Mouse (Mus musculus): Measurements from ENCODE around the gene Me1. TPM values are rescaled to one million over a fixed set of nuclear protein-coding genes. Genes with fewer than 3 reads are reported as not detected.
A peak's percentile ranks its signal among the peaks of the same experiment; 100 is the strongest.

The Me1 gene
- polyA plus RNA-seq, 1 experiment, result 33.6 TPM

GRCm38 (mm10) chr9:86707431-86707830 is 11.7 kb upstream of the Me1 start:
- no peaks in the 10 kb centered on the region for H3K27me3 ChIP-seq (ENCODE audit: control insufficient read depth, insufficient read depth, insufficient read length)
- H3K4me2 ChIP-seq (ENCODE audit: low read depth), result no peak overlapping the region
- H3ac ChIP-seq (ENCODE audit: control insufficient read depth, insufficient read length), result no peak overlapping the region
- TF ChIP-seq MYOD1 (IDR thresholded peaks at IDR 0.05; ENCODE audit: control insufficient read depth in 1 of 3, insufficient read length in 2 of 3, low read depth in 2 of 3) (no peak), USF1 (IDR thresholded peaks at IDR 0.05; ENCODE audit: low read depth) (no peak), MAX (IDR thresholded peaks at IDR 0.05; ENCODE audit: low read depth) (no peak), REST (IDR thresholded peaks at IDR 0.05; ENCODE audit: insufficient read depth, insufficient read length) (no peak), TCF3 (IDR thresholded peaks at IDR 0.05; ENCODE audit: insufficient read length, low read depth) (no peak), TCF12 (IDR thresholded peaks at IDR 0.05; ENCODE audit: insufficient read depth, poor library complexity, severe bottlenecking) (no peak), CEBPB (IDR thresholded peaks at IDR 0.05; ENCODE audit: insufficient read depth, poor library complexity, severe bottlenecking) (no peak), POLR2A (IDR thresholded peaks at IDR 0.05; ENCODE audit: insufficient read length, low read depth) (no peak), SRF (IDR thresholded peaks at IDR 0.05; ENCODE audit: control insufficient read depth, insufficient read length, low read depth) (no peak), MYOG (IDR thresholded peaks at IDR 0.05; ENCODE audit: control insufficient read depth in 1 of 3, insufficient read depth in 1 of 3, insufficient read length in 2 of 3, low read depth in 2 of 3) (no peak), E2F4 (IDR thresholded peaks at IDR 0.05; ENCODE audit: insufficient read depth) (no peak)
- no peaks in the 10 kb centered on the region for H3K79me2 ChIP-seq (ENCODE audit: control insufficient read depth, insufficient read depth)
- H3K36me3 ChIP-seq (ENCODE audit: control insufficient read depth, insufficient read depth), result no peaks in the 10 kb centered on the region
- no peak overlapping the region for H3K4me3 ChIP-seq

DNA sequence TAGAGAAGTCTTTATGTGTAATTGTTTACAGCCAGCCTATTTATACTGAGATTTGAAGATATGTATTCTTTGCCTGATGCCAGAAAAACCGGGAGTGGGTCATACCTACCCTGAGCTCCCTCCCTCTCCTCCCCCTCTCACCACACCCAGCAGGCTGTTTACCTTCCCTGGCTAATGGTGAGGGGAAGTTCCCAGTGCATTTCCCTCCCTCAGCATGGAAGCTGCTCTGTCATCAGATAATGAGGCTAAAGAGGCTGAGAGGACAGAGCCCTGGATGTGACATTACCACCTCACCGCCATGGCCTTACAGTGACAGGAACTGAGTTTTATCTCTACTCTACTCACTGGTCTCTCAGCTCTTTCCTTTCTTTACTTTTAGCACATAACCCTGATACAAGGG is 6.1 kb upstream of the Me1 start:
- Histone ChIP-seq H3K4me3 (no peak overlapping the region), H3K4me2 (ENCODE audit: low read depth) (no peak overlapping the region), H3K27me3 (ENCODE audit: control insufficient read depth, insufficient read depth, insufficient read length) (no peaks in the 10 kb centered on the region), H3ac (ENCODE audit: control insufficient read depth, insufficient read length) (no peak overlapping the region), H3K79me2 (ENCODE audit: control insufficient read depth, insufficient read depth) (no peaks in the 10 kb centered on the region), H3K36me3 (ENCODE audit: control insufficient read depth, insufficient read depth) (no peaks in the 10 kb centered on the region)
- TF ChIP-seq POLR2A (IDR thresholded peaks at IDR 0.05; ENCODE audit: insufficient read length, low read depth) (no peak), MYOG (IDR thresholded peaks at IDR 0.05; ENCODE audit: control insufficient read depth in 1 of 3, insufficient read depth in 1 of 3, insufficient read length in 2 of 3, low read depth in 2 of 3) (no peak), MAX (IDR thresholded peaks at IDR 0.05; ENCODE audit: low read depth) (no peak), TCF12 (IDR thresholded peaks at IDR 0.05; ENCODE audit: insufficient read depth, poor library complexity, severe bottlenecking) (no peak), POLR2AphosphoS2 (IDR thresholded peaks at IDR 0.05; ENCODE audit: insufficient read length, low read depth) (no peak), CEBPB (IDR thresholded peaks at IDR 0.05; ENCODE audit: insufficient read depth, poor library complexity, severe bottlenecking) (no peak), TCF3 (IDR thresholded peaks at IDR 0.05; ENCODE audit: insufficient read length, low read depth) (no peak), REST (IDR thresholded peaks at IDR 0.05; ENCODE audit: insufficient read depth, insufficient read length) (no peak), USF1 (IDR thresholded peaks at IDR 0.05; ENCODE audit: low read depth) (no peak), E2F4 (IDR thresholded peaks at IDR 0.05; ENCODE audit: insufficient read depth) (no peak), SRF (IDR thresholded peaks at IDR 0.05; ENCODE audit: control insufficient read depth, insufficient read length, low read depth) (no peak), MYOD1 (IDR thresholded peaks at IDR 0.05; ENCODE audit: control insufficient read depth in 1 of 3, insufficient read length in 2 of 3, low read depth in 2 of 3) (no peak)

DNA sequence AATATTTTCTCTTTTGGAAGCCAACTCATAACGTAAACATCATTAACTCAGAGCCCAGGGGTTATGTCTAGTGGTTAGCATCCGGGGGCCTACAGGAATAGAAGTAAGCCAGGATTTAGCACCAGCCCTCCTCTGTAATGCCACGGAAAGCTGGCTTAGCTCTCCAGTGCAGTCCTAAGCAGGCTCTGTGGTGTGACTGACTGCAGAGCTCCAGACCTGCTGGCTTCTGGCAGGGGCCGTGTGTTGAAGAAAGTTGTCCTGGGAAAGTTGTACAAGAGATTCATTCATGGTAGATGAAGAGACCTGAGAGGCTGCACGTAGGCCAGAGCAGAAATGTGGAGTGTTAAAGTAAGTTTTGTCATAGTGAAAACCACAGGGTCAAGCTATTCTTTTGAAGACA is 5.5 kb upstream of the Me1 start:
- Histone ChIP-seq H3K36me3 (ENCODE audit: control insufficient read depth, insufficient read depth) (no peaks in the 10 kb centered on the region), H3K79me2 (ENCODE audit: control insufficient read depth, insufficient read depth) (no peaks in the 10 kb centered on the region), H3K27me3 (ENCODE audit: control insufficient read depth, insufficient read depth, insufficient read length) (no peaks in the 10 kb centered on the region), H3K4me2 (ENCODE audit: low read depth) (no peak overlapping the region), H3ac (ENCODE audit: control insufficient read depth, insufficient read length) (no peak overlapping the region), H3K4me3 (no peak overlapping the region)
- no peak for TF ChIP-seq USF1 (IDR thresholded peaks at IDR 0.05; ENCODE audit: low read depth)
- TF ChIP-seq MAX (IDR thresholded peaks at IDR 0.05; ENCODE audit: low read depth), result no peak
- no peak for TF ChIP-seq MYOG (IDR thresholded peaks at IDR 0.05; ENCODE audit: control insufficient read depth in 1 of 3, insufficient read depth in 1 of 3, insufficient read length in 2 of 3, low read depth in 2 of 3)
- no peak for TF ChIP-seq TCF12 (IDR thresholded peaks at IDR 0.05; ENCODE audit: insufficient read depth, poor library complexity, severe bottlenecking)
- no peak for TF ChIP-seq SRF (IDR thresholded peaks at IDR 0.05; ENCODE audit: control insufficient read depth, insufficient read length, low read depth)

GRCm38 (mm10) chr9:86695199-86695817 is 445 bp downstream of the Me1 start:
- Histone ChIP-seq H3ac (ENCODE audit: control insufficient read depth, insufficient read length) (peak overlapping the region; percentile 53), H3K79me2 (ENCODE audit: control insufficient read depth, insufficient read depth) (peaks cover 36% of the 10 kb centered on the region), H3K4me3 (peak overlapping the region; percentile 43), H3K4me2 (ENCODE audit: low read depth) (peak overlapping the region; percentile 58), H3K27me3 (ENCODE audit: control insufficient read depth, insufficient read depth, insufficient read length) (no peaks in the 10 kb centered on the region), H3K36me3 (ENCODE audit: control insufficient read depth, insufficient read depth) (no peaks in the 10 kb centered on the region)
- TF ChIP-seq MYOG (IDR thresholded peaks at IDR 0.05; ENCODE audit: control insufficient read depth in 1 of 3, insufficient read depth in 1 of 3, insufficient read length in 2 of 3, low read depth in 2 of 3) (no peak), POLR2A (IDR thresholded peaks at IDR 0.05; ENCODE audit: insufficient read length, low read depth) (no peak), POLR2AphosphoS2 (IDR thresholded peaks at IDR 0.05; ENCODE audit: insufficient read length, low read depth) (no peak), CEBPB (IDR thresholded peaks at IDR 0.05; ENCODE audit: insufficient read depth, poor library complexity, severe bottlenecking) (no peak), REST (IDR thresholded peaks at IDR 0.05; ENCODE audit: insufficient read depth, insufficient read length) (no peak)

DNA sequence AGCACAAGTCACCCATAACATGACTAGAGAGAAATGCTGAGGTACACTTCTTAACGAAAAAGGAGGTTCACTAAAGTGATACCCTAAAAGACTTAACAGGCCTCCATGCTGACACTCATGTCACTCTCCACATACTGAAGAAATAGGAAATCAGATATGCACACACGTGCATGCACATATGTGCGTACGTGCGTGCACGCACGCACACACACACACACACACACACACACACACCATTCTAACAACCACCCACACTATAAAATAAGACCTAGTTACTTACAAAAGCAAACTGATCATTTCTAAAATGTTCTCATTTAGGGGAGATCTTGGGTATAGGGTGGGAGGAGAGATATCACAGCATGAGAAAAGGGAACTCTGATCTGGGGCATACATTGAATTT is 1.1 kb downstream of the Me1 start:
- Histone ChIP-seq H3K27me3 (ENCODE audit: control insufficient read depth, insufficient read depth, insufficient read length) (no peaks in the 10 kb centered on the region), H3K4me3 (peak overlapping the region; percentile 43), H3ac (ENCODE audit: control insufficient read depth, insufficient read length) (peak overlapping the region; percentile 53), H3K36me3 (ENCODE audit: control insufficient read depth, insufficient read depth) (no peaks in the 10 kb centered on the region), H3K4me2 (ENCODE audit: low read depth) (peak overlapping the region; percentile 58), H3K79me2 (ENCODE audit: control insufficient read depth, insufficient read depth) (peaks cover 38% of the 10 kb centered on the region)
- no peak for TF ChIP-seq MYOG (IDR thresholded peaks at IDR 0.05; ENCODE audit: control insufficient read depth in 1 of 3, insufficient read depth in 1 of 3, insufficient read length in 2 of 3, low read depth in 2 of 3)
- TF ChIP-seq MAX (IDR thresholded peaks at IDR 0.05; ENCODE audit: low read depth), result no peak
- TF ChIP-seq CEBPB (IDR thresholded peaks at IDR 0.05; ENCODE audit: insufficient read depth, poor library complexity, severe bottlenecking), result no peak
- TF ChIP-seq POLR2A (IDR thresholded peaks at IDR 0.05; ENCODE audit: insufficient read length, low read depth), result no peak
- TF ChIP-seq TCF3 (IDR thresholded peaks at IDR 0.05; ENCODE audit: insufficient read length, low read depth), result no peak
- no peak for TF ChIP-seq MYOD1 (IDR thresholded peaks at IDR 0.05; ENCODE audit: control insufficient read depth in 1 of 3, insufficient read length in 2 of 3, low read depth in 2 of 3)
- no peak for TF ChIP-seq USF1 (IDR thresholded peaks at IDR 0.05; ENCODE audit: low read depth)
- TF ChIP-seq SRF (IDR thresholded peaks at IDR 0.05; ENCODE audit: control insufficient read depth, insufficient read length, low read depth), result no peak
- TF ChIP-seq REST (IDR thresholded peaks at IDR 0.05; ENCODE audit: insufficient read depth, insufficient read length), result no peak
- no peak for TF ChIP-seq E2F4 (IDR thresholded peaks at IDR 0.05; ENCODE audit: insufficient read depth)
- no peak for TF ChIP-seq POLR2AphosphoS2 (IDR thresholded peaks at IDR 0.05; ENCODE audit: insufficient read length, low read depth)

Data from myocyte (in vitro differentiated cells).